In the genomic region with DNA sequence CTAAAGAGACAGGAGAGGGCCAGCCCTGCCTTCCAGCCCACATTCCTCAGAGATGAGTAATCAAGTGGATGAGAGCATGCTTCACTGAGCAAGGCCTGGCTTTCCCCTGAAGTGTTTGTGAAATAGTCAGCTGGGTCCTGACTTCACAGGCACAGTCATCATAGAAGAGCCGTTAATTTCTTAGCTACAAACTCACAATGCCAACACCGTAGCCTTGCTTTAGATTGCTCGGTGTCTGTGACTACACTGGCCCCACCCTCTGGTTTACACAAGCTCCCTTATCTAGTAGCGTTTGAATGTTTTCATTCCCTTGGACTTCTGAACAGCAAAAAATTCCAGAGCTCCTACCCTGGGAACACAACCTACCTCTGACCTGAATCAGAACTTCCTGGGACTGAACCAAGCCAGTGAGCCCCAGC, we compare ENCODE assay signal across 8 mouse cellular contexts. TPM values are rescaled to one million over a fixed set of nuclear protein-coding genes. Genes with fewer than 3 reads are reported as not detected.
A peak's percentile ranks its signal among the peaks of the same experiment; 100 is the strongest.
DNase-seq lines count a peak whose midpoint lies in the region.

No protein-coding gene starts in this region.

- intact Hi-C loops in left cerebral cortex, postnatal 14 days (cut with DNase I) = no loop called here

- peak; percentile 36 to 69 for DNase-seq in adrenal gland, adult (ENCODE audit: inconsistent age in 2 of 2, low spot score in 1 of 2)
- DNase-seq in adrenal gland, postnatal 4 days (ENCODE audit: low spot score in 2 of 2) = no peak
- peak; percentile 88 for DNase-seq in adipocyte (ENCODE audit: low spot score)
- peak; percentile 29 to 57 for DNase-seq in heart, adult 9 months (ENCODE audit: low spot score in 2 of 2)
- peak; percentile 31 to 60 for DNase-seq in kidney, postnatal 4 days
- DNase-seq in skeletal muscle tissue, adult 2 months (ENCODE audit: low read depth, low spot score) = peak; percentile 23
- DNase-seq in left cerebral cortex, postnatal 14 days (ENCODE audit: low spot score in 2 of 2) = no peak
- no peak for DNase-seq in layer of hippocampus, adult 9-10 months (ENCODE audit: low spot score)

RNA-seq across cellular contexts. Expression of a gene that starts 11.4 kb away (rescaled TPM):
- total RNA-seq in adrenal gland, postnatal 4 days (2021) = 1 to 10 TPM; 3.6 to 4.1 TPM
- total RNA-seq in left cerebral cortex, postnatal 14 days (2021) = 1 to 10 TPM; 3.3 to 4.8 TPM

Comparison
In these comparisons a context has a peak if more than half of its experiments do, and no peak if none do; other contexts are left out.
1. DNase-seq: peak in adrenal gland, adult (2 of 2), adipocyte (single experiment), heart, adult 9 months (2 of 2), kidney, postnatal 4 days (2 of 2) and skeletal muscle tissue, adult 2 months (single experiment); none in adrenal gland, postnatal 4 days (0 of 2), left cerebral cortex, postnatal 14 days (0 of 2) and layer of hippocampus, adult 9-10 months (single experiment).